In genomic region chr16:10447781-10448180, GRCm38 (mm10) we compare ENCODE assay signal across 10 mouse cellular contexts. TPM values are rescaled to one million over a fixed set of nuclear protein-coding genes. Genes with fewer than 3 reads are reported as not detected.
DNase-seq lines count a peak whose midpoint lies in the region; ATAC-seq and TF ChIP-seq lines count a peak whose summit lies in the region.
"Had no signal": no experiment of that assay in that cellular context is flagged by ENCODE, and none has a peak within 500 bp of the region (broad histone marks: within the 10 kb centered on the region; RNA-seq: fewer than 3 reads in every experiment).

No protein-coding gene starts in this region.

- H3K36me3 ChIP-seq in heart, embryonic 13.5 days: no peaks in the 10 kb centered on the region
- no peaks in the 10 kb centered on the region for H3K36me3 ChIP-seq in ES-E14 (ENCODE audit: control insufficient read depth, insufficient read depth, low read length, poor library complexity, severe bottlenecking)
- no peaks in the 10 kb centered on the region for H3K36me3 ChIP-seq in midbrain, embryonic 11.5 days (ENCODE audit: control insufficient read depth, insufficient read depth, low read length)
- H3K36me3 ChIP-seq: G1E had no signal

- H3K9me3 ChIP-seq in heart, embryonic 13.5 days: no peaks in the 10 kb centered on the region
- no peaks in the 10 kb centered on the region for H3K9me3 ChIP-seq in ES-E14 (ENCODE audit: control insufficient read depth, insufficient read depth, low read depth, low read length)
- no peaks in the 10 kb centered on the region for H3K9me3 ChIP-seq in midbrain, embryonic 11.5 days (ENCODE audit: control insufficient read depth, low read length)
- H3K9me3 ChIP-seq: G1E had no signal

- peak overlapping the region; percentile 67 for H3K4me2 ChIP-seq in heart, embryonic 13.5 days
- peak overlapping the region; percentile 78 for H3K4me2 ChIP-seq in midbrain, embryonic 11.5 days

- H3K4me1 ChIP-seq in heart, embryonic 13.5 days: peaks cover 33% of the 10 kb centered on the region
- H3K4me1 ChIP-seq in ES-E14 (ENCODE audit: control insufficient read depth in 2 of 2, insufficient read depth in 2 of 2, low read length in 2 of 2, poor library complexity in 1 of 2): peaks cover 0 to 14% of the 10 kb centered on the region in 2 experiments; a peak in 2 of 4 replicates
- peaks cover 18% of the 10 kb centered on the region for H3K4me1 ChIP-seq in midbrain, embryonic 11.5 days (ENCODE audit: control insufficient read depth, insufficient read depth, low read length)

- 61% methylated on average over 2 of the region's 2 CpGs for WGBS in heart, embryonic 13.5 days
- WGBS in midbrain, embryonic 11.5 days: 63% methylated on average over 2 of the region's 2 CpGs

- in situ Hi-C loops in ES-E14 (cut with MboI; ENCODE audit: low sequenced_read_pairs in 2 of 2, unreplicated experiment in 2 of 2): no loop called here

- no peak for ATAC-seq in heart, embryonic 13.5 days (ENCODE audit: extremely low read depth, insufficient number of reproducible peaks, low FRiP score, low TSS enrichment)
- peak; percentile 28 to 31; a peak in 3 of 4 replicates for ATAC-seq in hematopoietic stem cell, adult 5-6 weeks (replicated peaks in 1 of 2; ENCODE audit: insufficient read depth in 1 of 2, low FRiP score in 2 of 2, low TSS enrichment in 1 of 2, low read depth in 1 of 2, poor library complexity in 2 of 2, severe bottlenecking in 2 of 2)
- ATAC-seq in midbrain, embryonic 11.5 days (ENCODE audit: low FRiP score): peak; percentile 45

- intact Hi-C loops in heart, postnatal 10 days (cut with DNase I): no loop called here

- peak overlapping the region; percentile 47 for H3K4me3 ChIP-seq in heart, embryonic 13.5 days
- H3K4me3 ChIP-seq in ES-E14 (ENCODE audit: insufficient read depth in 1 of 2, low read depth in 1 of 2, low read length in 2 of 2, poor library complexity in 1 of 2, severe bottlenecking in 1 of 2): peak overlapping the region; percentile 46 to 69; a peak in 3 of 4 replicates
- H3K4me3 ChIP-seq in midbrain, embryonic 11.5 days (ENCODE audit: low read depth, low read length): peak overlapping the region; percentile 49

- no peak overlapping the region for H3K27ac ChIP-seq in heart, embryonic 13.5 days (replicated peaks)
- 0 out of 2 replicates have a peak overlapping the region, but pooled peaks have one; percentile 37 for H3K27ac ChIP-seq in ES-E14 (ENCODE audit: insufficient read depth, low read depth, low read length, poor library complexity, severe bottlenecking)
- no peak overlapping the region for H3K27ac ChIP-seq in midbrain, embryonic 11.5 days (ENCODE audit: low read depth, low read length)

- no peak for DNase-seq in heart, postnatal 10 days
- DNase-seq in ES-E14 (ENCODE audit: low read depth, low spot score): no peak
- no peak for DNase-seq in midbrain, embryonic 11.5 days (ENCODE audit: low spot score, missing footprints)
- DNase-seq in right cerebral cortex, postnatal 4 days: no peak
- no peak for DNase-seq in adrenal gland, adult 8-10 months
- no peak for DNase-seq in layer of hippocampus, adult 18-20 months (ENCODE audit: low spot score in 2 of 2)
- DNase-seq: kidney, adult 9 months had no signal

- no peaks in the 10 kb centered on the region for H3K27me3 ChIP-seq in heart, embryonic 13.5 days (replicated peaks)
- no peaks in the 10 kb centered on the region for H3K27me3 ChIP-seq in midbrain, embryonic 11.5 days (ENCODE audit: control insufficient read depth, insufficient read depth, low read length)

- peak overlapping the region; percentile 65 for H3K9ac ChIP-seq in heart, embryonic 13.5 days
- peak overlapping the region; percentile 70 for H3K9ac ChIP-seq in ES-E14 (ENCODE audit: insufficient read depth, low read depth, low read length, poor library complexity, severe bottlenecking)
- peak overlapping the region; percentile 82 for H3K9ac ChIP-seq in midbrain, embryonic 11.5 days (ENCODE audit: low read length)

TF ChIP-seq in ES-E14, 5 proteins besides CTCF, POLR2A, EP300 and RAD21:
- TF ChIP-seq MAFK (IDR thresholded peaks at IDR 0.05; ENCODE audit: insufficient read depth, low read depth, low read length) (no peak), ZNF384 (IDR thresholded peaks at IDR 0.05; ENCODE audit: low read depth, low read length) (no peak)

RNA-seq across cellular contexts. Expression of gene Tvp23a, which starts 0.6 kb away (rescaled TPM):
- 3.9 and 4.1 TPM in 2 replicates for polyA plus RNA-seq in heart, embryonic 13.5 days (2015; fragmentation: Nextera tagmentation; extraction: Ambion mirVana)
- under 1 TPM; 0.93 to 0.99 TPM for total RNA-seq in heart, postnatal 10 days (2021)
- total RNA-seq in ES-E14 (2012; rRNA removed): 2.3 and 2.5 TPM in 2 replicates
- 0.19 TPM in 1 of 2 replicates, not detected in the other for total RNA-seq in hematopoietic stem cell, adult 5-6 weeks (2017)
- polyA plus RNA-seq in midbrain, embryonic 11.5 days (2014; fragmentation: Nextera tagmentation; extraction: Ambion mirVana): 24.5 and 25.0 TPM in 2 replicates
- 1 to 10 TPM; 1.5 to 3.6 (median 3.2) TPM for total RNA-seq in adrenal gland, adult 8-10 months (2022)
- total RNA-seq in layer of hippocampus, adult 18-20 months (2021): 10 to 100 TPM; 22.0 to 25.6 TPM
- polyA plus RNA-seq: G1E had no signal

RNA-seq across cellular contexts. Expression of gene Ciita, which starts 32.1 kb away (rescaled TPM):
- 0.17 and 0.29 TPM in 2 replicates for polyA plus RNA-seq in heart, embryonic 13.5 days (2015; fragmentation: Nextera tagmentation; extraction: Ambion mirVana)
- under 1 TPM; 0.17 to 0.35 TPM for total RNA-seq in heart, postnatal 10 days (2021)
- 0.05 and 0.22 TPM in 2 replicates for total RNA-seq in ES-E14 (2012; rRNA removed)
- total RNA-seq in hematopoietic stem cell, adult 5-6 weeks (2017): 2.3 and 2.4 TPM in 2 replicates
- polyA plus RNA-seq in midbrain, embryonic 11.5 days (2014; fragmentation: Nextera tagmentation; extraction: Ambion mirVana): 0.14 and 0.34 TPM in 2 replicates
- 1 to 10 TPM; 1.8 to 6.0 (median 4.7) TPM for total RNA-seq in adrenal gland, adult 8-10 months (2022)
- under 1 TPM in 1 of 2 experiments, not detected in 1; 0.08 TPM for total RNA-seq in layer of hippocampus, adult 18-20 months (2021)
- polyA plus RNA-seq: G1E had no signal

RNA-seq across cellular contexts. Expression of gene Nubp1, which starts 36.0 kb away (rescaled TPM):
- 36.6 and 37.1 TPM in 2 replicates for polyA plus RNA-seq in heart, embryonic 13.5 days (2015; fragmentation: Nextera tagmentation; extraction: Ambion mirVana)
- 10 to 100 TPM; 10.6 to 10.8 TPM for total RNA-seq in heart, postnatal 10 days (2021)
- 53.5 and 67.4 TPM in 2 replicates for total RNA-seq in ES-E14 (2012; rRNA removed)
- total RNA-seq in hematopoietic stem cell, adult 5-6 weeks (2017): 35.9 and 42.6 TPM in 2 replicates
- polyA plus RNA-seq in midbrain, embryonic 11.5 days (2014; fragmentation: Nextera tagmentation; extraction: Ambion mirVana): 66.5 and 71.8 TPM in 2 replicates
- total RNA-seq in adrenal gland, adult 8-10 months (2022): 10 to 100 TPM; 25.7 to 32.1 (median 28.4) TPM
- total RNA-seq in layer of hippocampus, adult 18-20 months (2021): 10 to 100 TPM; 14.2 to 16.1 TPM

RNA-seq across cellular contexts. Expression of gene Tekt5, which starts 52.5 kb away (rescaled TPM):
- 0.13 and 0.33 TPM in 2 replicates for polyA plus RNA-seq in heart, embryonic 13.5 days (2015; fragmentation: Nextera tagmentation; extraction: Ambion mirVana)
- under 1 TPM in 1 of 2 experiments, not detected in 1; 0.22 TPM for total RNA-seq in heart, postnatal 10 days (2021)
- 0.11 and 0.22 TPM in 2 replicates for total RNA-seq in ES-E14 (2012; rRNA removed)
- total RNA-seq in hematopoietic stem cell, adult 5-6 weeks (2017): not detected in 2 replicates
- 0.16 and 0.18 TPM in 2 replicates for polyA plus RNA-seq in midbrain, embryonic 11.5 days (2014; fragmentation: Nextera tagmentation; extraction: Ambion mirVana)
- total RNA-seq in adrenal gland, adult 8-10 months (2022): not detected
- total RNA-seq in layer of hippocampus, adult 18-20 months (2021): 1 to 10 TPM; 6.3 to 9.6 TPM
